9 mouse cellular contexts compared by ENCODE assay signal in genomic region chr11:11557173-11557967, GRCm38 (mm10).
A peak's percentile ranks its signal among the peaks of the same experiment; 100 is the strongest.
DNase-seq lines count a peak whose midpoint lies in the region; ATAC-seq and TF ChIP-seq lines count a peak whose summit lies in the region.
"Had no signal": no experiment of that assay in that cellular context is flagged by ENCODE, and none has a peak within 500 bp of the region (broad histone marks: within the 10 kb centered on the region; RNA-seq: fewer than 3 reads in every experiment).

No protein-coding gene starts in this region.

- peak; percentile 97 for TF ChIP-seq CTCF in bone marrow macrophage, adult 2 months (IDR thresholded peaks at IDR 0.05; ENCODE audit: low read depth, low read length)
- peak; percentile 45 for TF ChIP-seq CTCF in forebrain, postnatal 0 days (IDR thresholded peaks at IDR 0.05; ENCODE audit: low read depth)

- no peaks in the 10 kb centered on the region for H3K27me3 ChIP-seq in forebrain, postnatal 0 days (ENCODE audit: insufficient read depth, low read length)
- H3K27me3 ChIP-seq: limb, embryonic 15.5 days had no signal

- no peaks in the 10 kb centered on the region for H3K36me3 ChIP-seq in forebrain, postnatal 0 days (ENCODE audit: insufficient read depth)
- H3K36me3 ChIP-seq: limb, embryonic 15.5 days had no signal

- H3K4me1 ChIP-seq in bone marrow macrophage, adult 2 months (ENCODE audit: control insufficient read depth, insufficient read depth, low read length): peaks cover 29% of the 10 kb centered on the region
- no peaks in the 10 kb centered on the region for H3K4me1 ChIP-seq in forebrain, postnatal 0 days (ENCODE audit: insufficient read depth)
- H3K4me1 ChIP-seq: limb, embryonic 15.5 days had no signal

- WGBS in forebrain, postnatal 0 days: 50% methylated on average over 11 of the region's 11 CpGs

- ATAC-seq in forebrain, postnatal 0 days: no peak

- H3K27ac ChIP-seq in bone marrow macrophage, adult 2 months (ENCODE audit: insufficient read depth, low read depth, low read length): no peak overlapping the region
- H3K27ac ChIP-seq in forebrain, postnatal 0 days (ENCODE audit: low read depth, low read length): no peak overlapping the region
- H3K27ac ChIP-seq: limb, embryonic 15.5 days had no signal

- no peak overlapping the region for H3K4me2 ChIP-seq in forebrain, postnatal 0 days (ENCODE audit: low read depth)
- H3K4me2 ChIP-seq: limb, embryonic 15.5 days had no signal

- TF ChIP-seq POLR2A in bone marrow macrophage, adult 2 months (IDR thresholded peaks at IDR 0.05; ENCODE audit: borderline replicate concordance, low read depth, low read length): no peak

- no peak overlapping the region for H3K4me3 ChIP-seq in bone marrow macrophage, adult 2 months (ENCODE audit: insufficient read depth, low read length)
- H3K4me3 ChIP-seq in forebrain, postnatal 0 days (ENCODE audit: low read depth, low read length): no peak overlapping the region
- H3K4me3 ChIP-seq: limb, embryonic 15.5 days had no signal

- peak; percentile 59 for DNase-seq in gastrocnemius, adult 18-20 months (ENCODE audit: low spot score)
- DNase-seq in gastrocnemius, postnatal 4 days (ENCODE audit: low spot score in 2 of 2): no peak
- DNase-seq in CD4-positive, CD25-positive, alpha-beta regulatory T cell, adult 2 months (ENCODE audit: low read depth, low spot score): peak; percentile 92
- DNase-seq in forebrain, postnatal 0 days: peak; percentile 18
- peak; percentile 63 to 68 for DNase-seq in kidney, postnatal 4 days
- DNase-seq in lung, postnatal 14 days: peak; percentile 72
- DNase-seq in spleen, postnatal 10 days (ENCODE audit: low spot score in 2 of 2): peak; percentile 73 to 85

- H3K9ac ChIP-seq in forebrain, postnatal 0 days: no peak overlapping the region
- H3K9ac ChIP-seq: limb, embryonic 15.5 days had no signal

- H3K9me3 ChIP-seq in forebrain, postnatal 0 days (ENCODE audit: low read length): no peaks in the 10 kb centered on the region
- H3K9me3 ChIP-seq: limb, embryonic 15.5 days had no signal

Comparison
In these comparisons a context has a peak if more than half of its experiments do, and no peak if none do; other contexts are left out.
1. DNase-seq: peak in gastrocnemius, adult 18-20 months (single experiment), CD4-positive, CD25-positive, alpha-beta regulatory T cell, adult 2 months (single experiment), forebrain, postnatal 0 days (single experiment), kidney, postnatal 4 days (2 of 2), lung, postnatal 14 days (single experiment) and spleen, postnatal 10 days (2 of 2); none in gastrocnemius, postnatal 4 days (0 of 2).